Mouse (Mus musculus): ENCODE measurements at regions not wholly inside any gene's neighbourhood (a gene's known extent, or its start where the extent isn't known, plus 50 kb on each side); places are given as distances from the start of the nearest gene placed in this dataset.

DNA sequence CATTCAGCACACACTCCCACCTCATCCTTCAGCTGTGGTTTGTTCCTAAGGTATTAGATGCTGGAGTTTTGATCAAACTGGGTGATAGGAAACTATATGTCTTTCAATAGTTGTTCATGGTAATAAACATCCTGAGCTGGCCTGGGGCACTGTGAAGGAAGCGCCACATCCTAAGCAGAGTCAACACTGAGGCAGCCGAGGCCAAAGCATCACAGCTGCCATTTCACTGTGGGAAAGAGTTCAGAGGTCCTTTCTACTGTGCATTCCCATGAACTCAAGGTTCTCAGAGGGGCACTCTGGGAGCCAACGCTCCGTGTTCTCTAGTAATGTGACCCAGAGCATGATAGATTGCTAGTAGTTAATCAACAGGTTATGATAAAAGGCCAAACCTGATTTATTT is 497.9 kb downstream of the Cetn3 start:
- TF ChIP-seq POLR2A (IDR thresholded peaks at IDR 0.05; ENCODE audit: extremely low read depth, insufficient read depth, low read length): no peak
- TF ChIP-seq CTCF (IDR thresholded peaks at IDR 0.05; ENCODE audit: low read depth, low read length): no peak
